Mouse (Mus musculus) testis, adult 2 months (tissue): ENCODE data around the gene Zfp827. TPM values are rescaled to one million over a fixed set of nuclear protein-coding genes. Genes with fewer than 3 reads are reported as not detected.

Experiments
- H3K27ac ChIP-seq: fragments of 200-500 bp; 2 replicates; pipeline ENCODE4 v1.5.1; 2012; ENCODE audit warnings: low read depth, low read length; ENCODE audit not compliant: control insufficient read depth, insufficient read depth
- H3K27me3 ChIP-seq: fragments of 200-500 bp; 2 replicates; pipeline ENCODE4 v1.6.1; 2012; ENCODE audit warnings: mild to moderate bottlenecking, low read length, moderate library complexity; ENCODE audit not compliant: control insufficient read depth, insufficient read depth
- H3K36me3 ChIP-seq: fragments of 200-500 bp; 2 replicates; pipeline ENCODE4 v1.6.1; 2012; ENCODE audit warnings: mild to moderate bottlenecking, low read length; ENCODE audit not compliant: control insufficient read depth, insufficient read depth
- H3K4me1 ChIP-seq: fragments of 200-500 bp; 2 replicates; pipeline ENCODE4 v1.6.1; 2012; ENCODE audit warnings: low read length; ENCODE audit not compliant: control insufficient read depth, insufficient read depth
- H3K4me3 ChIP-seq: fragments of 200-500 bp; 2 replicates; pipeline ENCODE4 v1.5.1; 2012; ENCODE audit warnings: low read depth, mild to moderate bottlenecking, low read length, moderate library complexity, mixed read lengths; ENCODE audit not compliant: control insufficient read depth
- CTCF ChIP-seq: fragments of 200-500 bp; IDR thresholded peaks from 2 replicates; pipeline ENCODE4 v1.5.1; 2012; ENCODE audit warnings: low read depth, mild to moderate bottlenecking, inconsistent platforms, low read length, moderate library complexity; ENCODE audit not compliant: control insufficient read depth, insufficient read depth, insufficient replicate concordance
- POLR2A ChIP-seq: fragments of 200-500 bp; IDR thresholded peaks from 2 replicates; pipeline ENCODE4 v1.6.1; 2012; ENCODE audit warnings: low read depth, mild to moderate bottlenecking, inconsistent platforms, low read length, moderate library complexity; ENCODE audit not compliant: control insufficient read depth
- polyA plus RNA-seq: library from polyadenylated mRNA; depleted of rRNA; stranded (reverse); fragments of >200 nt; gene quantifications from 2 replicates; pipeline ENCODE4 v1.2.3, GENCODE M21; 2012

Zfp827 gene
- polyA plus RNA-seq, 1 experiment, result 3.1 TPM

- TF ChIP-seq POLR2A (no peak), CTCF (no peak)
Observed at GRCm38 (mm10) chr8:79206895-79207294, 178.7 kb downstream of the Zfp827 start.

GRCm38 (mm10) chr8:79208181-79208580 is 179.9 kb downstream of the Zfp827 start:
- no peaks in the 10 kb centered on the region for H3K36me3 ChIP-seq
- no peak overlapping the region for H3K4me3 ChIP-seq
- TF ChIP-seq POLR2A, result no peak
- no peak for TF ChIP-seq CTCF
- H3K4me1 ChIP-seq, result peaks cover 11% of the 10 kb centered on the region
- H3K27ac ChIP-seq, result no peak overlapping the region
- no peaks in the 10 kb centered on the region for H3K27me3 ChIP-seq

More at GRCm38 (mm10) chr8:79206895-79207294, 178.7 kb downstream of the Zfp827 start:
- Histone ChIP-seq H3K27me3 (no peaks in the 10 kb centered on the region), H3K36me3 (no peaks in the 10 kb centered on the region), H3K27ac (no peak overlapping the region), H3K4me3 (no peak overlapping the region), H3K4me1 (peaks cover 11% of the 10 kb centered on the region)

GRCm38 (mm10) chr8:79208691-79209640 is 180.7 kb downstream of the Zfp827 start:
- no peak overlapping the region for H3K4me3 ChIP-seq
- H3K27ac ChIP-seq, result no peak overlapping the region; the same call in 1 of the 2 replicates
- no peaks in the 10 kb centered on the region for H3K27me3 ChIP-seq
- H3K4me1 ChIP-seq, result peaks cover 11% of the 10 kb centered on the region
- H3K36me3 ChIP-seq, result no peaks in the 10 kb centered on the region
- TF ChIP-seq POLR2A (no peak), CTCF (no peak)

GRCm38 (mm10) chr8:79209641-79210358 is 181.6 kb downstream of the Zfp827 start:
- H3K36me3 ChIP-seq, result no peaks in the 10 kb centered on the region
- peak overlapping the region; percentile 38 for H3K4me3 ChIP-seq
- H3K4me1 ChIP-seq, result peaks cover 11% of the 10 kb centered on the region
- no peaks in the 10 kb centered on the region for H3K27me3 ChIP-seq
- H3K27ac ChIP-seq, result no peak overlapping the region
- TF ChIP-seq POLR2A, result no peak
- no peak for TF ChIP-seq CTCF

GRCm38 (mm10) chr8:79211630-79212029 is 183.4 kb downstream of the Zfp827 start:
- Histone ChIP-seq H3K4me1 (peaks cover 11% of the 10 kb centered on the region), H3K4me3 (no peak overlapping the region), H3K27me3 (no peaks in the 10 kb centered on the region), H3K36me3 (no peaks in the 10 kb centered on the region), H3K27ac (no peak overlapping the region)
- TF ChIP-seq POLR2A, result no peak
- TF ChIP-seq CTCF, result no peak

- Histone ChIP-seq H3K27me3 (no peaks in the 10 kb centered on the region), H3K4me1 (no peaks in the 10 kb centered on the region), H3K27ac (no peak overlapping the region), H3K4me3 (no peak overlapping the region), H3K36me3 (no peaks in the 10 kb centered on the region)
- TF ChIP-seq POLR2A (no peak), CTCF (no peak)
Observed at GRCm38 (mm10) chr8:79222106-79222751, 194.0 kb downstream of the Zfp827 start.

GRCm38 (mm10) chr8:79222752-79223141 is 194.5 kb downstream of the Zfp827 start:
- Histone ChIP-seq H3K4me3 (no peak overlapping the region), H3K36me3 (no peaks in the 10 kb centered on the region), H3K27me3 (no peaks in the 10 kb centered on the region), H3K4me1 (no peaks in the 10 kb centered on the region), H3K27ac (no peak overlapping the region)
- TF ChIP-seq POLR2A (no peak), CTCF (no peak)
